Mouse (Mus musculus) testis, adult 2 months (tissue): Measurements from ENCODE around the gene Fam184a.

ENCODE experiments used
- CTCF ChIP-seq: fragments of 200-500 bp; IDR thresholded peaks from 2 replicates; pipeline ENCODE4 v1.5.1; 2012; ENCODE audit warnings: low read depth, mild to moderate bottlenecking, inconsistent platforms, low read length, moderate library complexity; ENCODE audit not compliant: control insufficient read depth, insufficient read depth, insufficient replicate concordance
- POLR2A ChIP-seq: fragments of 200-500 bp; IDR thresholded peaks from 2 replicates; pipeline ENCODE4 v1.6.1; 2012; ENCODE audit warnings: low read depth, mild to moderate bottlenecking, inconsistent platforms, low read length, moderate library complexity; ENCODE audit not compliant: control insufficient read depth

- TF ChIP-seq POLR2A = no peak
- no peak for TF ChIP-seq CTCF
These were observed 44.8 kb upstream of the Fam184a start for GRCm38 (mm10) chr10:53795567-53796257.
